Mouse (Mus musculus) kidney, adult 8-10 months (tissue): ENCODE results near the gene Thsd1.

Experiments used
- DNase-seq, 2 experiments: peaks; one replicate each; pipeline ENCODE4 v3.0.0; 2022

Gene Thsd1

GRCm38 (mm10) chr8:22227061-22227877 is at the start of gene Thsd1:
Gene Thsd1 (plus strand): TSS chr8:22227313.
- DNase-seq: peak; percentile 53 to 70

GRCm38 (mm10) chr8:22184884-22185283 is 42.2 kb upstream of the Thsd1 start:
- no peak for DNase-seq

DNA sequence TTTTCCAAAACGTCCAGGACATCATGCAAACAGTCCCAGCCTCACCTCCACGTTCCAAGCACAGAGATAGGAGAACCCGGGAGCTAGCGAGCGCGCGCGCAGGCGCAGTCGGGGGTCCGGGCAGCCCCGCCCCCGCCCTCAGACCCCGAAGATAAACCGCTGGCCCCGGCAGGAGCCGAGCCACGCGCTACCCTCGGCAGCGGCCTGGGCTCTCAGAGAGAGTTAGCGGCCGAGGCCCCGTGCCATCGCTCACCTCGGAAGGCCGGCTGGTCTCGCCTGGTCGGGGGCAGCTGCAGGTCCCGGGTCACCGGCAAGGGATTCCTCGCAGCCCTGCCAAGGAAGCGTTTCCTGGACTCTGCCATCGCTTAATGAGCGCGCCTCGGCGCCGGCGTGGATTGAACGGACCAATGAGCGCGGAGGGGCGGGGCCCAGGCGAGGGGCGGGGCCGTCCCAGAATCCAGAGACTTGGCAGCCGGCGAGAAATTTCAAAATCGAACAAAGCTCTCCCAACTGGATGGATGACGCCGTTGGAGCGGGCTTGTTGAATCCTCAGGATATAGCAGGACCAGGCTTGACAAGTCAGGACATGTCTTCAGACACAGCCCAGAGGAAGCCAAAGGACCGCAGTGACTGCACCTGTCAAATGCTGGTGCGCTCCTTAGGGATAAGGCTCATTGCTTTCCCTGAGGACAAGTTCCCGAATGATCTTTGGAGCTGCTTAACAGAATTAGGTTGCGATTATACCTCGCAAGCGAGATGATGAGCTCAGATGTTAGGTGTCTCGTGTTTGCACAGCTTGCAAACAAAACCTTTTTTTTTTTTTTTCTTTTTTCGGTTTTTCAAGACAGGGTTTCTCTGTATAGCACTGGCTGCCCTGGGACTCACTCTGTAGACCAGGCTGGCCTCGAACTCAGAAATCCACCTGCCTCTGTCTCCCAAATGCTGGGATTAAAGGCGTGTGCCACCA is 41.4 kb upstream of the Thsd1 start, which contains the start of gene Ckap2:
Gene Ckap2 (minus strand): TSS at position 389 of the 967 bp plus-strand sequence.
- peak; percentile 89 to 92 for DNase-seq

GRCm38 (mm10) chr8:22192660-22193431 is 34.3 kb upstream of the Thsd1 start, which contains the start of gene Vps36:
Gene Vps36 (plus strand): TSS chr8:22192809.
- DNase-seq: peak; percentile 77 to 86

GRCm38 (mm10) chr8:22193432-22194010 is 33.6 kb upstream of the Thsd1 start:
- DNase-seq: no peak

GRCm38 (mm10) chr8:22197914-22198313 is 29.2 kb upstream of the Thsd1 start:
- DNase-seq: no peak

DNA sequence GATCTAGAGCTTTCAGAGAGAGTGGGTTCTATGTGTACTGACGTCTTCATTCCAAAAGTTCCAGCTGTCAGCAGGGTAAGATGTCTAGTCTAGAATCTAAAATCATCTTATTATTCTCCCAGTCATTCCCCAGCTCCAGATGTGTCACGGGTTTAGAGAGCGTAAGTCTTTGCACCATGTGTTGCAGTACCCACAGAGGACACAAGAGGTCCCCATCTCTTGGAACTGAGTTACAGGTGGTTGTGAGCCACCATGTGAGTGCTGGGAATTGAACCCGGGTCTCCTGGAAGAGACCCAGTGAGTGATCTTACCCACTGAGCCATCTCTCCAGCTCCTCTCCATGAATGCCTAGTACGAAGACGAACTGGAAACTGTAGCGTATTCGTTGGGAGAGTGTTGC is 27.6 kb upstream of the Thsd1 start:
- DNase-seq: no peak

DNA sequence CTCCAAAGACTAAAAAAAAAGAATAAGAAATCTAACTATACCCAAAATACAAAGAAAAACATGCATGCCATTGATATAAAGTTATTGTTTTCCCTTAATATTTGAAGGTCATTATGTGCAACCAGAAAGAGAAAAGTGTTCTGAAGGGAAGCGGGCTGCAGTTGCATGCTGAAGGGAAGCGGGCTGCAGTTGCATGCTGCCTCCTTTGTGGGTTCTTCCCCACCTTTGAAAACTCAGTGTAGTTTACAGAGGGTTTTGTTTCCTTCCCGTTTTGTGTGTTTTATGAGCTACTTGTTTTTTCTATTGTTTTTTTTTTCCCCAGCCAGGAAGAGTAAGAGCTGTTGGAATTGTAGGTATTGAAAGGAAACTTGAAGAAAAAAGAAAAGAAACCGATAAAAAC is 19.6 kb upstream of the Thsd1 start:
- DNase-seq: no peak

DNA sequence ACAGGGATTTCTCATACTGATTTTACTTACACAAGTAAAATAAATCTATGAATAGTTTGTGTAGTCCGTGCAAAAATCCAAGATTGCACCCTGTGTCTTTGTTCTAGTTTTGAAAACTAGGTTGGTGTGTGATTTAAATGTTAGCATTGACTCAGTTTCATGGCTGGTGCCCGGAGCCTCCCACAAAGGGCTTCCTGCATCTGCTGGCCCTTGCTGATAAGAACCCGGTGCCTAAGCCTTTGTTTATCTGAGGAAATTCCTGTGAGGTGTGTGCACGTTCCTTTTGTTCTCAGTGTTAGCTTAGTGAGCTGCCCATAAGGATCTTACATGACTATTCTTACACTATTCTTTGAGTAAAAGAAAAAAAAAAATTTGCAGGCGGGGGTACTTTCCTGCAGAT is 18.1 kb upstream of the Thsd1 start:
- no peak for DNase-seq

DNA sequence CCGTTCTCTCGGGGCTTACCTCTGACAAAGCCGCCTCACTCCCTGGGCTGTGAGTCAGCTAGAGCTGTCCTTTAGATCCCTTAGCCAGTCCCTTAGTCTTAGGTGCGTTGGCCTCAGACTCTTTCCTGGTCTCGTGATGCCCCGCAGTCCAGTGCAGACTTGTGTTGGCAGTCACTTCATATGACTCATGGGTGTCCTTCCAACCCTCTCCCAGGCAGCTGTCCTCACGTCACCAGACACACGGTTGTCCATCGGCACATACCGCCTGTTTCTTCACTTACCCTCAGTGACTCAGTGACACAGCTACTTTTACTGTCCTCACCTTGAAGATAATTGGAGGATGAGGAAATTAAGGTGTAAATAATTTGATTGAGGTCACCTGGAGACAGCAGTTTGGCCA is 12.3 kb upstream of the Thsd1 start:
- DNase-seq: no peak

DNA sequence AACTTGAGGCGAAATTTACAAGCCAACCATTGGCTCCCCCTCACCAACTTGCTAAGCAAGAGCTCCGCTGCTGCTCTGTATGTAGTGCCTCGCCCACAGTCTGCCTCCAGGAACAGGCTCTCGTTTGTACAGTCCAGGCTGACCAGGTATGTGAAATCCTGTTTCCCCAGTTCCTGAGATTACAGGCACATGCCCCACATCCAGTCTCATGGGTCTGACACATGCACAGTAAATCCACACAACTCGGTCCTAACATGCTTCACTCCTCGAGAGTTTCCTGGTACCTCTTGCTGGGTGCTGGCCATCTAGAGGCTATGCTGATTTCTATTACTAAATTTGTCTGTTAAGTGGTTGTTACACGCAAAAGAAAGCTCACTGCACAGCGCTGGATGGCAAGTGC is 752 bp upstream of the Thsd1 start:
- DNase-seq: no peak

DNA sequence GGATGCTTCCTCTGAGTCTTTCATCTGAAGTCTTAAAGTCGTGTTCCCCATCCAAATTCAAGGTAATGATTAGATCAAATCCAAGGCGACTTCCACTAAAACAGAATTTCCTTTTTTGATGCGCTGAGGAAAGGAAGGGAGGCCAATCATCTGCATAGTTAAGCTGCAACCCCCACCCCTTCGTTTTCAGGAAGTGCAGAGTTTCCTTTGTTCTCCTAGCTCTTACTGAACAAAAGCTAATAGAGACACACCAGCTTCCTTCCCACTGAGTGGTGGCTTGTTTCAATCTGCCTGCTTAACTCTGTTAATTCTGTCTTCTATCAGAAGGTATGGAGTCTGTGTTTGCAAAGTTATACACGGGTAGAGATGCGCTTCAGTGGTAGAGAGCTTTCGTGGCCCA is 1.5 kb downstream of the Thsd1 start:
- peak; percentile 5 to 12 for DNase-seq

DNA sequence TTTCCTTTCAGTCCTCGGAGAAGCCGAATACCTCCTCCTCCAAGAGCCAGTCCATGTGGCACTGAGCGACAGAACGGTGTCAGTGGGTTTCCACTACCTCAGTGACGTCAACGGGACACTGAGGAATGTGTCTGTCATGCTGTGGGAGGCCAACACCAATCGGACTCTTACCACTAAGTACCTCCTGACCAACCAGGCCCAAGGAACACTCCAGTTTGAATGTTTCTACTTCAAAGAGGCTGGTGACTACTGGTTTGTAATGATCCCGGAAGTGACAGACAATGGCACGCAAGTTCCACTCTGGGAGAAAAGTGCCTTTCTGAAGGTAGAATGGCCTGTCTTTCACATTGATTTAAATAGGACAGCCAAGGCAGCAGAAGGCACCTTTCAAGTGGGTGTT is 15.9 kb downstream of the Thsd1 start:
- DNase-seq: no peak

DNA sequence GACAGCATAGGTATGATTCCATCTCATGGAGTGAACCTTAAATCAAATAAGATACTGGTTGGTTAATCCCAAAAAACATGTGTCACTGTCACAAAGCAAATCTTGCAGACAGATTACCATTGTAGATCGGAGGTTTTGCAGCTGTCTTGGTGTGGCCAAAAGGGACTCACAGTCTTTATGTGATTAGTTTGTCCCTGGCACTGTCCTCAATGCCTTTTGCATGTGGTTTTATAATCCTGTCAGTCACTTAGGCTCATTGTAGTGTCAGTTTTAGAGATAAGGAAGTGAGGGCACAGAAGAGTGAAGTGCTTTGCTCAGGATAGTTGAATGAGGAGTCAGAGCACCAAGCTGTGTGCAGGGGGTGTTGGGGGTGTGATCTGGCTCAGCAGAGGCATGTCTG is 18.6 kb downstream of the Thsd1 start:
- no peak for DNase-seq

GRCm38 (mm10) chr8:22247956-22248355 is 20.8 kb downstream of the Thsd1 start:
- DNase-seq: no peak

DNA sequence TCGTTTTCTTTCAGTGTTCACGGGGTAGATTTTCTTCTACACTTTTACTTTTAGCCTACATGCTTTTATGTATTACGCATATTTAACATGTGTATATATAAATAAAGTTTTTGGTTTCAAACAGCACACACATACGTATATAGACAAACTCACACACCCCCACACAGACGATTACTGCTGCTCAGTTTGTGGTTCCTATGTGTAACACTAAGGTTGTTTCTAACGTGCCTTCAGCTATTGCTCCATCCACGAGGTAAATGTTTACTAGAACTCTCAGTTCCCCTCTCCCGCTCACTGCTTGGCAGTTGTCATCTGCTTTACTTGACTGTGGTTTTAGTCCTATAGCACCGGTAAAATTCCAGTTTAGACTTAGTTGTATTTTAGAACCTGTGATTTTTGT is 22.0 kb downstream of the Thsd1 start:
- no peak for DNase-seq

DNA sequence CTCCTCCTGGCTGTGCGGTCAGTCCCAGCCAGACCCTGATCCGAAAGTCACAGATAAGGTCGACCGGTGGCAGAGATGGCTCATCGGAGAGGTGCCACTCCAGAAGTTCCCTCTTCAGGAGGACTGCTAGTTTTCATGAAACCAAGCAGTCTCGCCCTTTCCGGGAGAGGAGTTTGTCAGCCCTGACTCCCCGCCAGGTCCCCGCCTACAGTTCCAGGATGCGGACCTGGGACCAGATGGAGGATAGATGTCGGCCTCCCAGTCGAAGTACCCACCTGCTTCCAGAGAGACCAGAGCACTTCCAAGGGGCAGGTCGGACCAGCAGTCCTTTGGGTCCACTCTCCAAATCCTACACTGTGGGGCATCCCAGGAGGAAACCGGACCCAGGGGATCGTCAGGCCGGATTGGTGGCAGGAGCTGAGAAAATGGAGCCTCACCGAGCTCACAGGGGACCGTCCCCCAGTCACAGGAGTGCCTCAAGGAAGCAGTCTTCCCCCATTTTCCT is 31.9 kb downstream of the Thsd1 start:
- no peak for DNase-seq

DNA sequence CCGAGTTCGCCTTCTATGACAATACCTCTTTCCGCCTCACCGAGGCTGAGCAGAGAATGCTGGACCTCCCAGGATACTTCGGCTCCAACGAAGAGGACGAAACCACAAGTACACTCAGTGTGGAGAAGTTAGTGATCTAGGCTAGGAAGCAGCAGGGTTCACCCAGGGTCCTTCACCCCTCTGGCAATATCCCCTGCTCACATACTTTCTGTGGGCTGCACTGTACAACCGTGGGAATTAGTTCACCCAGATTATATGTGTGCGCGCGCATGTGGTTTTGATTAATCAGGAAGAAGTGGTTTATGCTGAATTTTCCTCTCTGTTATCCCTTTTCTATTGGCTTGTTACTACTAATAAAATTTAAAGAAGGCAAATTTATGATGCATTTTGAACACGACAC is 32.4 kb downstream of the Thsd1 start:
- no peak for DNase-seq

GRCm38 (mm10) chr8:22260091-22260722 is 33.1 kb downstream of the Thsd1 start:
- DNase-seq: no peak

GRCm38 (mm10) chr8:22262267-22262666 is 35.2 kb downstream of the Thsd1 start:
- DNase-seq: no peak

DNA sequence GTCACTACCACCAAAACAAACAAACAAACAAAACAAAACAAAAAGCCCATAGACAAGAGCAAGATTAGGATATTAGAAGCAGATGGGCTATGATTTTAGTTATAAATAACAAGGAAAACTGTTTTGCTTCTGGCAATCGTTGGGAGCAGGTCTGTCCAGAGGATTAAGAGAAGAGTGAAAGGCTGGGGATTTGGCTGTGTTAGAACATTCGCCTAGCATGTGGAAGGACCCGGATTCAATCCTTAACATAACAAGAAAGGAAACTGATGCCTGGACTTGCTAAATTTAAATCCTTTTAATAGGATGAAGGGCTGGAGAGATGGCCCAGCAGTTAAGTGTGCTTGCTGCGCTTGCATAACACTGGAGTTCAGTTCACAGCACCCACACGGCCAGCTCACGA is 37.2 kb downstream of the Thsd1 start:
- no peak for DNase-seq

GRCm38 (mm10) chr8:22264787-22265186 is 37.7 kb downstream of the Thsd1 start:
- DNase-seq: peak; percentile 6 to 9
